ENCODE assay signal across 8 mouse cellular contexts in genomic region chr15:101173421-101174211, GRCm38 (mm10). TPM values are rescaled to one million over a fixed set of nuclear protein-coding genes. Genes with fewer than 3 reads are reported as not detected.
DNase-seq lines count a peak whose midpoint lies in the region; ATAC-seq lines count a peak whose summit lies in the region.

Gene Acvr1b, plus strand, starts transcription at chr15:101174067.

- H3K4me3 ChIP-seq in midbrain, embryonic 11.5 days (ENCODE audit: low read depth, low read length): peak within 1 kb of the TSS; percentile 90

- peaks cover 32% of the 10 kb centered on the region for H3K4me1 ChIP-seq in midbrain, embryonic 11.5 days (ENCODE audit: control insufficient read depth, insufficient read depth, low read length)

- H3K36me3 ChIP-seq in midbrain, embryonic 11.5 days (ENCODE audit: control insufficient read depth, insufficient read depth, low read length): no peaks in the 10 kb centered on the region

- H3K9me3 ChIP-seq in midbrain, embryonic 11.5 days (ENCODE audit: control insufficient read depth, low read length): no peaks in the 10 kb centered on the region

- DNase-seq in adrenal gland, postnatal 14 days: peak; percentile 96
- peak; percentile 94 for DNase-seq in embryo, embryonic 9.5 days (ENCODE audit: extremely low spot score)
- DNase-seq in heart, adult 11 months: peak; percentile 99
- peak; percentile 93 for DNase-seq in kidney, adult 11 months
- DNase-seq in left cerebral cortex, postnatal 4 days: peak; percentile 95
- peak; percentile 100 for DNase-seq in midbrain, embryonic 11.5 days (ENCODE audit: low spot score, missing footprints)
- DNase-seq in right cerebral cortex, postnatal 4 days: peak; percentile 92
- peak; percentile 89 for DNase-seq in yolk sac, embryonic 10.5 days (ENCODE audit: low spot score)

- peak within 1 kb of the TSS; percentile 90 for H3K4me2 ChIP-seq in midbrain, embryonic 11.5 days

- intact Hi-C loops in left cerebral cortex, postnatal 4 days (cut with DNase I): loop anchor here (5.0 kb wide), 1 partner anchor 391 kb away; no protein-coding TSS in a partner anchor

- H3K9ac ChIP-seq in midbrain, embryonic 11.5 days (ENCODE audit: low read length): peak within 1 kb of the TSS; percentile 95

- peaks cover 6% of the 10 kb centered on the region for H3K27me3 ChIP-seq in midbrain, embryonic 11.5 days (ENCODE audit: control insufficient read depth, insufficient read depth, low read length)

- WGBS in midbrain, embryonic 11.5 days: 1% methylated on average over 38 of the region's 87 CpGs

- ATAC-seq in midbrain, embryonic 11.5 days (ENCODE audit: low FRiP score): peak; percentile 94

- peak within 1 kb of the TSS; percentile 58 for H3K27ac ChIP-seq in midbrain, embryonic 11.5 days (ENCODE audit: low read depth, low read length)

RNA-seq across cellular contexts. Expression of gene Acvr1b, which starts in this region (rescaled TPM):
- total RNA-seq in adrenal gland, postnatal 14 days (2021): 9.0 and 11.2 TPM in 2 replicates
- 10 to 100 TPM; 96.1 to 98.6 TPM for total RNA-seq in left cerebral cortex, postnatal 4 days (2021)
- 14.7 and 15.2 TPM in 2 replicates for polyA plus RNA-seq in midbrain, embryonic 11.5 days (2014; fragmentation: Nextera tagmentation; extraction: Ambion mirVana)

Comparison
In these comparisons a context has a peak if more than half of its experiments do, and no peak if none do; other contexts are left out.
1. Peak in every context shown above with its lines: DNase-seq, ATAC-seq, H3K4me3 ChIP-seq and H3K27ac ChIP-seq.